Mouse (Mus musculus) neural tube, embryonic 14.5 days (tissue): ENCODE results near the gene Kcnj12. TPM values are rescaled to one million over a fixed set of nuclear protein-coding genes. Genes with fewer than 3 reads are reported as not detected.

Experiments used
- ATAC-seq: fragments of 200-750 bp; cut with Nextera tagmentation; 2 replicates; pipeline ENCODE4 v1.8.0; 2017; ENCODE audit warnings: low read depth, mild to moderate bottlenecking, moderate TSS enrichment, moderate library complexity
- H3K27ac ChIP-seq: fragments of 300-500 bp; sonication (generic); 2 replicates; pipeline ENCODE4 v1.5.1; 2014; ENCODE audit warnings: low read depth, mild to moderate bottlenecking, control low read depth, low read length, moderate library complexity, mixed read lengths
- H3K27me3 ChIP-seq: fragments of 300-500 bp; sonication (generic); 2 replicates; pipeline ENCODE4 v1.6.1; 2014; ENCODE audit warnings: low read length; ENCODE audit not compliant: control insufficient read depth, insufficient read depth
- H3K36me3 ChIP-seq: fragments of 300-500 bp; sonication (generic); 2 replicates; pipeline ENCODE4 v1.6.1; 2014; ENCODE audit warnings: low read length, mixed read lengths; ENCODE audit not compliant: control insufficient read depth, insufficient read depth
- H3K4me1 ChIP-seq: fragments of 300-500 bp; sonication (generic); 2 replicates; pipeline ENCODE4 v1.6.1; 2014; ENCODE audit warnings: low read length; ENCODE audit not compliant: control insufficient read depth, insufficient read depth
- H3K4me2 ChIP-seq: fragments of 300-500 bp; sonication (generic); 2 replicates; pipeline ENCODE4 v1.6.1; 2014; ENCODE audit warnings: mild to moderate bottlenecking, low read depth, low read length, control low read depth
- H3K4me3 ChIP-seq: fragments of 300-500 bp; sonication (generic); 2 replicates; pipeline ENCODE4 v1.5.1; 2014; ENCODE audit warnings: low read depth, low read length, control low read depth, mixed read lengths
- H3K9ac ChIP-seq: fragments of 300-500 bp; sonication (generic); replicated peaks from 2 replicates; pipeline ENCODE4 v1.6.1; 2014; ENCODE audit warnings: low read depth, mild to moderate bottlenecking, control low read depth, low read length, mixed read lengths
- H3K9me3 ChIP-seq: fragments of 300-500 bp; sonication (generic); 2 replicates; pipeline ENCODE4 v1.6.1; 2016; ENCODE audit warnings: low read length; ENCODE audit not compliant: control insufficient read depth
- WGBS: fragments of 180-500 bp; shearing (Covaris S2); extraction: QIAGEN DNeasy Blood & Tissue Kit; methylation state at CpG from one replicate; pipeline ENCODE4 v1.1.7; 2014; 5-methylcytosine and 5-hydroxymethylcytosine counted together
- polyA plus RNA-seq: library from polyadenylated mRNA; unstranded; fragments of >200 nt; fragmentation: Nextera tagmentation; extraction: Ambion mirVana; gene quantifications from 2 replicates; pipeline ENCODE4 v1.2.1, GENCODE M21; 2014

The Kcnj12 gene
- polyA plus RNA-seq, 1 experiment from 2014 or later, result 2.7 TPM

GRCm38 (mm10) chr11:61029116-61029740 is 6.9 kb downstream of the Kcnj12 start:
- Histone ChIP-seq H3K27ac (no peak overlapping the region), H3K9ac (no peak overlapping the region), H3K4me1 (peaks cover 10% of the 10 kb centered on the region; the same call in 1 of the 2 replicates), H3K9me3 (no peaks in the 10 kb centered on the region), H3K4me2 (no peak overlapping the region), H3K36me3 (no peaks in the 10 kb centered on the region), H3K4me3 (no peak overlapping the region), H3K27me3 (peaks cover 6% of the 10 kb centered on the region; the same call in 1 of the 2 replicates)
- WGBS, result 64% methylated on average over 4 of the region's 4 CpGs
- no peak for ATAC-seq

- Histone ChIP-seq H3K4me2 (no peak overlapping the region), H3K36me3 (no peaks in the 10 kb centered on the region), H3K9me3 (no peaks in the 10 kb centered on the region), H3K9ac (no peak overlapping the region), H3K4me3 (no peak overlapping the region), H3K4me1 (peaks cover 6% of the 10 kb centered on the region; the same call in 1 of the 2 replicates), H3K27me3 (0 out of 2 replicates have a peak, but pooled peaks cover 2% of the 10 kb centered on the region), H3K27ac (no peak overlapping the region)
- WGBS, result 94% methylated on average over 7 of the region's 7 CpGs
- no peak for ATAC-seq
These were observed 7.7 kb downstream of the Kcnj12 start for GRCm38 (mm10) chr11:61029864-61030595.

GRCm38 (mm10) chr11:61031137-61031536 is 8.8 kb downstream of the Kcnj12 start:
- no peaks in the 10 kb centered on the region for H3K27me3 ChIP-seq
- 96% methylated on average over 7 of the region's 7 CpGs for WGBS
- H3K4me2 ChIP-seq, result no peak overlapping the region
- ATAC-seq, result no peak
- H3K4me3 ChIP-seq, result no peak overlapping the region
- no peak overlapping the region for H3K9ac ChIP-seq
- no peaks in the 10 kb centered on the region for H3K36me3 ChIP-seq
- H3K27ac ChIP-seq, result no peak overlapping the region
- H3K4me1 ChIP-seq, result peaks cover 6% of the 10 kb centered on the region; the same call in 1 of the 2 replicates
- H3K9me3 ChIP-seq, result no peaks in the 10 kb centered on the region

GRCm38 (mm10) chr11:61031658-61032445 is 9.5 kb downstream of the Kcnj12 start:
- no peaks in the 10 kb centered on the region for H3K9me3 ChIP-seq
- 86% methylated on average over 5 of the region's 5 CpGs for WGBS
- no peak overlapping the region for H3K4me3 ChIP-seq
- H3K4me2 ChIP-seq, result no peak overlapping the region
- H3K27ac ChIP-seq, result no peak overlapping the region
- H3K4me1 ChIP-seq, result peaks cover 6% of the 10 kb centered on the region; the same call in 1 of the 2 replicates
- H3K36me3 ChIP-seq, result no peaks in the 10 kb centered on the region
- ATAC-seq, result no peak
- no peaks in the 10 kb centered on the region for H3K27me3 ChIP-seq
- no peak overlapping the region for H3K9ac ChIP-seq

- WGBS, result 86% methylated on average over 7 of the region's 7 CpGs
- no peaks in the 10 kb centered on the region for H3K27me3 ChIP-seq
- H3K4me3 ChIP-seq, result no peak overlapping the region
- no peak for ATAC-seq
- H3K27ac ChIP-seq, result no peak overlapping the region
- no peaks in the 10 kb centered on the region for H3K36me3 ChIP-seq
- H3K4me1 ChIP-seq, result peaks cover 6% of the 10 kb centered on the region; the same call in 1 of the 2 replicates
- no peaks in the 10 kb centered on the region for H3K9me3 ChIP-seq
- H3K9ac ChIP-seq, result no peak overlapping the region
- no peak overlapping the region for H3K4me2 ChIP-seq
These were observed 10.1 kb downstream of the Kcnj12 start for GRCm38 (mm10) chr11:61032481-61032880.

- Histone ChIP-seq H3K4me1 (0 out of 2 replicates have a peak, but pooled peaks cover 5% of the 10 kb centered on the region), H3K9ac (no peak overlapping the region), H3K4me2 (no peak overlapping the region), H3K36me3 (no peaks in the 10 kb centered on the region), H3K27me3 (no peaks in the 10 kb centered on the region), H3K4me3 (no peak overlapping the region), H3K9me3 (no peaks in the 10 kb centered on the region), H3K27ac (no peak overlapping the region)
- no peak for ATAC-seq
- 76% methylated on average over 5 of the region's 5 CpGs for WGBS
These were observed 10.8 kb downstream of the Kcnj12 start for GRCm38 (mm10) chr11:61033160-61033559.

- H3K36me3 ChIP-seq, result no peaks in the 10 kb centered on the region
- H3K4me1 ChIP-seq, result no peaks in the 10 kb centered on the region
- H3K9me3 ChIP-seq, result no peaks in the 10 kb centered on the region
- no peak overlapping the region for H3K9ac ChIP-seq
- no peaks in the 10 kb centered on the region for H3K27me3 ChIP-seq
- no peak for ATAC-seq
- H3K27ac ChIP-seq, result no peak overlapping the region
- H3K4me3 ChIP-seq, result no peak overlapping the region
- WGBS, result 93% methylated on average over 9 of the region's 9 CpGs
- no peak overlapping the region for H3K4me2 ChIP-seq
These were observed 14.3 kb downstream of the Kcnj12 start for GRCm38 (mm10) chr11:61036639-61037038.

GRCm38 (mm10) chr11:61038277-61038782 is 16.0 kb downstream of the Kcnj12 start:
- H3K9me3 ChIP-seq, result no peaks in the 10 kb centered on the region
- 71% methylated on average over 9 of the region's 9 CpGs for WGBS
- no peaks in the 10 kb centered on the region for H3K27me3 ChIP-seq
- peaks cover 10% of the 10 kb centered on the region for H3K4me1 ChIP-seq
- H3K4me3 ChIP-seq, result no peak overlapping the region
- H3K27ac ChIP-seq, result no peak overlapping the region
- no peaks in the 10 kb centered on the region for H3K36me3 ChIP-seq
- H3K4me2 ChIP-seq, result no peak overlapping the region
- ATAC-seq, result peak; percentile 11; the same call in 1 of the 2 replicates
- no peak overlapping the region for H3K9ac ChIP-seq
